Comparison of ENCODE assay signal across 13 mouse cellular contexts in genomic region chr8:122585411-122585891, GRCm38 (mm10). TPM values are rescaled to one million over a fixed set of nuclear protein-coding genes. Genes with fewer than 3 reads are reported as not detected.
DNase-seq lines count a peak whose midpoint lies in the region; ATAC-seq and TF ChIP-seq lines count a peak whose summit lies in the region.
"Had no signal": no experiment of that assay in that cellular context is flagged by ENCODE, and none has a peak within 500 bp of the region (broad histone marks: within the 10 kb centered on the region; RNA-seq: fewer than 3 reads in every experiment).

No protein-coding gene starts in this region.

- H3K9me3 ChIP-seq in hindbrain, embryonic 13.5 days, result no peaks in the 10 kb centered on the region
- H3K9me3 ChIP-seq in hindbrain, embryonic 16.5 days (ENCODE audit: control insufficient read depth, low read length), result no peaks in the 10 kb centered on the region
- H3K9me3 ChIP-seq in intestine, embryonic 16.5 days (ENCODE audit: control insufficient read depth, low read length), result no peaks in the 10 kb centered on the region
- H3K9me3 ChIP-seq: embryonic facial prominence, embryonic 15.5 days; heart, embryonic 13.5 days had no signal

- H3K79me2 ChIP-seq in myocyte (ENCODE audit: control insufficient read depth, insufficient read depth), result no peaks in the 10 kb centered on the region

- no peak overlapping the region for H3ac ChIP-seq in myocyte (ENCODE audit: control insufficient read depth, insufficient read length)

- no peaks in the 10 kb centered on the region for H3K36me3 ChIP-seq in hindbrain, embryonic 13.5 days
- H3K36me3 ChIP-seq in hindbrain, embryonic 16.5 days (ENCODE audit: control insufficient read depth, insufficient read depth, low read length), result no peaks in the 10 kb centered on the region
- no peaks in the 10 kb centered on the region for H3K36me3 ChIP-seq in intestine, embryonic 16.5 days (ENCODE audit: control insufficient read depth, insufficient read depth, low read length)
- H3K36me3 ChIP-seq in myocyte (ENCODE audit: control insufficient read depth, insufficient read depth), result no peaks in the 10 kb centered on the region
- H3K36me3 ChIP-seq: embryonic facial prominence, embryonic 15.5 days; heart, embryonic 13.5 days had no signal

- no peak for ATAC-seq in hindbrain, embryonic 13.5 days (ENCODE audit: low FRiP score)
- no peak for ATAC-seq in hindbrain, embryonic 16.5 days
- ATAC-seq in intestine, embryonic 16.5 days, result peak; percentile 77

- no peak overlapping the region for H3K9ac ChIP-seq in hindbrain, embryonic 13.5 days
- no peak overlapping the region for H3K9ac ChIP-seq in hindbrain, embryonic 16.5 days (ENCODE audit: low read depth, low read length)
- H3K9ac ChIP-seq in intestine, embryonic 16.5 days (ENCODE audit: low read depth, low read length), result peak overlapping the region; percentile 59
- H3K9ac ChIP-seq: embryonic facial prominence, embryonic 15.5 days; heart, embryonic 13.5 days had no signal

- H3K27ac ChIP-seq in hindbrain, embryonic 13.5 days, result peak overlapping the region; percentile 60; the same call in 1 of the 2 replicates
- H3K27ac ChIP-seq in hindbrain, embryonic 16.5 days (ENCODE audit: low read depth, low read length), result no peak overlapping the region
- H3K27ac ChIP-seq in intestine, embryonic 16.5 days (ENCODE audit: low read length), result peak overlapping the region; percentile 95
- H3K27ac ChIP-seq: embryonic facial prominence, embryonic 15.5 days; heart, embryonic 13.5 days had no signal

- peak; percentile 54 for TF ChIP-seq POLR2A in myocyte (IDR thresholded peaks at IDR 0.05; ENCODE audit: insufficient read length, low read depth)

- no peaks in the 10 kb centered on the region for H3K27me3 ChIP-seq in hindbrain, embryonic 13.5 days
- H3K27me3 ChIP-seq in hindbrain, embryonic 16.5 days (replicated peaks; ENCODE audit: control insufficient read depth, insufficient read depth, low read length), result no peaks in the 10 kb centered on the region
- H3K27me3 ChIP-seq in intestine, embryonic 16.5 days (replicated peaks; ENCODE audit: control insufficient read depth, insufficient read depth, low read length), result no peaks in the 10 kb centered on the region
- no peaks in the 10 kb centered on the region for H3K27me3 ChIP-seq in myocyte (ENCODE audit: control insufficient read depth, insufficient read depth, insufficient read length)
- H3K27me3 ChIP-seq: embryonic facial prominence, embryonic 15.5 days had no signal

- WGBS in hindbrain, embryonic 13.5 days, result 74% methylated on average over 14 of the region's 14 CpGs
- WGBS in hindbrain, embryonic 16.5 days, result 78% methylated on average over 14 of the region's 14 CpGs
- WGBS in intestine, embryonic 16.5 days, result 33% methylated on average over 14 of the region's 14 CpGs

- peak; percentile 44 for DNase-seq in Muller cell, postnatal 12 days (ENCODE audit: inconsistent ontology term)
- no peak for DNase-seq in urinary bladder, postnatal 14 days (ENCODE audit: low spot score)
- no peak for DNase-seq in cerebellum, postnatal 36 days
- DNase-seq: cerebellum, adult 9-11 months; layer of hippocampus, postnatal 36 days; lung, postnatal 10 days; thymus, postnatal 4 days had no signal

- peaks cover 15% of the 10 kb centered on the region for H3K4me1 ChIP-seq in hindbrain, embryonic 13.5 days (replicated peaks)
- H3K4me1 ChIP-seq in hindbrain, embryonic 16.5 days (ENCODE audit: control insufficient read depth, insufficient read depth, low read depth, low read length), result no peaks in the 10 kb centered on the region
- H3K4me1 ChIP-seq in intestine, embryonic 16.5 days (ENCODE audit: control insufficient read depth, insufficient read depth, low read length), result peaks cover 23% of the 10 kb centered on the region

- H3K4me3 ChIP-seq in hindbrain, embryonic 13.5 days, result no peak overlapping the region
- no peak overlapping the region for H3K4me3 ChIP-seq in hindbrain, embryonic 16.5 days (ENCODE audit: low read length)
- 0 out of 2 replicates have a peak overlapping the region, but pooled peaks have one; percentile 9 for H3K4me3 ChIP-seq in intestine, embryonic 16.5 days (ENCODE audit: low read length)
- H3K4me3 ChIP-seq in myocyte, result no peak overlapping the region
- H3K4me3 ChIP-seq: embryonic facial prominence, embryonic 15.5 days; heart, embryonic 13.5 days had no signal

- no peak overlapping the region for H3K4me2 ChIP-seq in hindbrain, embryonic 13.5 days
- no peak overlapping the region for H3K4me2 ChIP-seq in hindbrain, embryonic 16.5 days (ENCODE audit: low read length)
- peak overlapping the region; percentile 26; the same call in 1 of the 2 replicates for H3K4me2 ChIP-seq in intestine, embryonic 16.5 days (ENCODE audit: low read depth, low read length)
- peak overlapping the region; percentile 72 for H3K4me2 ChIP-seq in myocyte (ENCODE audit: low read depth)
- H3K4me2 ChIP-seq: embryonic facial prominence, embryonic 15.5 days; heart, embryonic 13.5 days had no signal

TF ChIP-seq in myocyte, 11 proteins besides CTCF, POLR2A, EP300 and RAD21:
- TF ChIP-seq TCF12 (IDR thresholded peaks at IDR 0.05; ENCODE audit: insufficient read depth, poor library complexity, severe bottlenecking), result no peak
- peak; percentile 83 for TF ChIP-seq USF1 (IDR thresholded peaks at IDR 0.05; ENCODE audit: low read depth)
- peak; percentile 31 for TF ChIP-seq POLR2AphosphoS2 (IDR thresholded peaks at IDR 0.05; ENCODE audit: insufficient read length, low read depth)
- no peak for TF ChIP-seq SRF (IDR thresholded peaks at IDR 0.05; ENCODE audit: control insufficient read depth, insufficient read length, low read depth)
- no peak for TF ChIP-seq MAX (IDR thresholded peaks at IDR 0.05; ENCODE audit: low read depth)
- no peak for TF ChIP-seq CEBPB (IDR thresholded peaks at IDR 0.05; ENCODE audit: insufficient read depth, poor library complexity, severe bottlenecking)

RNA-seq across cellular contexts. Expression of gene Aprt, which starts 8.7 kb away (rescaled TPM):
- 153 and 157 TPM in 2 replicates for polyA plus RNA-seq in hindbrain, embryonic 13.5 days (2015; fragmentation: Nextera tagmentation; extraction: Ambion mirVana)
- 202 and 203 TPM in 2 replicates for polyA plus RNA-seq in hindbrain, embryonic 16.5 days (2015; fragmentation: Nextera tagmentation; extraction: Ambion mirVana)
- 736 and 778 TPM in 2 replicates for polyA plus RNA-seq in intestine, embryonic 16.5 days (2015; fragmentation: Nextera tagmentation; extraction: Ambion mirVana)
- 261 TPM for polyA plus RNA-seq in myocyte (2012; fragmentation: generic; extraction: Trizol)

RNA-seq across cellular contexts. Expression of gene Cdt1, which starts 17.6 kb away (rescaled TPM):
- 9.9 and 10.4 TPM in 2 replicates for polyA plus RNA-seq in hindbrain, embryonic 13.5 days (2015; fragmentation: Nextera tagmentation; extraction: Ambion mirVana)
- 8.0 and 11.4 TPM in 2 replicates for polyA plus RNA-seq in hindbrain, embryonic 16.5 days (2015; fragmentation: Nextera tagmentation; extraction: Ambion mirVana)
- polyA plus RNA-seq in intestine, embryonic 16.5 days (2015; fragmentation: Nextera tagmentation; extraction: Ambion mirVana), result 36.2 and 40.0 TPM in 2 replicates
- polyA plus RNA-seq in myocyte (2012; fragmentation: generic; extraction: Trizol), result 19.7 TPM

RNA-seq across cellular contexts. Expression of gene Galns, which starts 25.8 kb away (rescaled TPM):
- 5.4 and 6.1 TPM in 2 replicates for polyA plus RNA-seq in hindbrain, embryonic 13.5 days (2015; fragmentation: Nextera tagmentation; extraction: Ambion mirVana)
- polyA plus RNA-seq in hindbrain, embryonic 16.5 days (2015; fragmentation: Nextera tagmentation; extraction: Ambion mirVana), result 8.7 TPM in 2 replicates
- polyA plus RNA-seq in intestine, embryonic 16.5 days (2015; fragmentation: Nextera tagmentation; extraction: Ambion mirVana), result 22.4 and 27.4 TPM in 2 replicates
- 17.6 TPM for polyA plus RNA-seq in myocyte (2012; fragmentation: generic; extraction: Trizol)

RNA-seq across cellular contexts. Expression of gene Trappc2l, which starts 26.0 kb away (rescaled TPM):
- polyA plus RNA-seq in hindbrain, embryonic 13.5 days (2015; fragmentation: Nextera tagmentation; extraction: Ambion mirVana), result 98.9 and 101 TPM in 2 replicates
- polyA plus RNA-seq in hindbrain, embryonic 16.5 days (2015; fragmentation: Nextera tagmentation; extraction: Ambion mirVana), result 109 and 110 TPM in 2 replicates
- 76.7 and 86.4 TPM in 2 replicates for polyA plus RNA-seq in intestine, embryonic 16.5 days (2015; fragmentation: Nextera tagmentation; extraction: Ambion mirVana)
- 95.7 TPM for polyA plus RNA-seq in myocyte (2012; fragmentation: generic; extraction: Trizol)

RNA-seq across cellular contexts. Expression of gene Piezo1, which starts 34.3 kb away (rescaled TPM):
- 2.5 and 3.2 TPM in 2 replicates for polyA plus RNA-seq in hindbrain, embryonic 13.5 days (2015; fragmentation: Nextera tagmentation; extraction: Ambion mirVana)
- 1.7 and 3.5 TPM in 2 replicates for polyA plus RNA-seq in hindbrain, embryonic 16.5 days (2015; fragmentation: Nextera tagmentation; extraction: Ambion mirVana)
- 9.8 and 11.3 TPM in 2 replicates for polyA plus RNA-seq in intestine, embryonic 16.5 days (2015; fragmentation: Nextera tagmentation; extraction: Ambion mirVana)
- polyA plus RNA-seq in myocyte (2012; fragmentation: generic; extraction: Trizol), result 156 TPM

Comparison
In these comparisons a context has a peak if more than half of its experiments do, and no peak if none do; other contexts are left out.
1. H3K4me2 ChIP-seq: peak in intestine, embryonic 16.5 days (single experiment) and myocyte (single experiment); none in hindbrain, embryonic 13.5 days (single experiment) and hindbrain, embryonic 16.5 days (single experiment).